Mouse (Mus musculus) small intestine, adult 2 months (tissue): ENCODE measurements around the gene Ankrd6. TPM values are rescaled to one million over a fixed set of nuclear protein-coding genes. Genes with fewer than 3 reads are reported as not detected.

Experiments used
- H3K27ac ChIP-seq: fragments of 200-500 bp; 2 replicates; pipeline ENCODE4 v1.5.1; 2012; ENCODE audit warnings: low read depth, low read length, control low read depth, inconsistent platforms; ENCODE audit not compliant: insufficient read depth
- H3K27me3 ChIP-seq: fragments of 200-500 bp; 2 replicates; pipeline ENCODE4 v1.6.1; 2012; ENCODE audit warnings: mild to moderate bottlenecking, moderate library complexity, low read length, inconsistent platforms; ENCODE audit not compliant: control insufficient read depth, insufficient read depth
- H3K36me3 ChIP-seq: fragments of 200-500 bp; 2 replicates; pipeline ENCODE4 v1.6.1; 2012; ENCODE audit warnings: mild to moderate bottlenecking, low read length, control low read depth, inconsistent platforms; ENCODE audit not compliant: control insufficient read depth, insufficient read depth
- H3K4me1 ChIP-seq: fragments of 200-500 bp; 2 replicates; pipeline ENCODE4 v1.6.1; 2012; ENCODE audit warnings: low read length, inconsistent platforms, mixed read lengths; ENCODE audit not compliant: control insufficient read depth, insufficient read depth, insufficient read length
- H3K4me3 ChIP-seq: fragments of 200-500 bp; 2 replicates; pipeline ENCODE4 v1.5.1; 2012; ENCODE audit warnings: low read depth, mild to moderate bottlenecking, control low read depth, inconsistent platforms, low read length, moderate library complexity
- CTCF ChIP-seq: fragments of 200-500 bp; IDR thresholded peaks from 2 replicates; pipeline ENCODE4 v1.5.1; 2012; ENCODE audit warnings: low read depth, mild to moderate bottlenecking, control low read depth, inconsistent platforms, low read length, moderate library complexity, mixed read lengths; ENCODE audit not compliant: insufficient replicate concordance, insufficient read length; ENCODE audit errors: extremely low read depth
- POLR2A ChIP-seq: fragments of 200-500 bp; IDR thresholded peaks from 2 replicates; pipeline ENCODE4 v1.6.1; 2012; ENCODE audit warnings: low read depth, mild to moderate bottlenecking, control low read depth, inconsistent platforms, low read length, moderate library complexity
- WGBS: fragments of 180-500 bp; shearing (Covaris S2); methylation state at CpG from one replicate; pipeline ENCODE4 v1.1.7; 2018; 5-methylcytosine and 5-hydroxymethylcytosine counted together
- polyA plus RNA-seq: library from polyadenylated mRNA; depleted of rRNA; stranded (reverse); fragments of >200 nt; gene quantifications from 2 replicates; pipeline ENCODE4 v1.2.3, GENCODE M21; 2012

The Ankrd6 gene
- polyA plus RNA-seq, 1 experiment = 0.27 TPM

DNA sequence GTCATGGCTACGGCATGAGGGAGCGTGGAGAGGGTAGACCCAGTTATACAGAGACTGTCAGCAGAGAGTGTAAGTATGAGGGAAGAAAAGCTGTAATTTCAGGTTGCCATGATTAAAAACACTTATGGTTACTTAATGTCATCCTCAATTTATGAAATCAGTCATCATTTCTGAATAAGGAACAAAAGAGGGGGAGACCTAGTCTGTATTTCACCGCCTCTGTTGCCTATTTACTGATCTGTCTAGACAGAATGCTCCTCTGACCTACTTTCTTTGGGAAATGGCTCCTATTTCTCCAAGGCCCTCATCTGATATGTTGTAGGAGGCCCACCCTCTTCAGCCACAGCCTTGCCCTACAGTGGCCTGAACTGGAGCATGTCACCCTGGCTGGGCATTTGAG is 130.0 kb downstream of the Ankrd6 start:
- no peaks in the 10 kb centered on the region for H3K36me3 ChIP-seq
- H3K27ac ChIP-seq = no peak overlapping the region
- H3K4me1 ChIP-seq = no peaks in the 10 kb centered on the region
- no peaks in the 10 kb centered on the region for H3K27me3 ChIP-seq
- no peak for TF ChIP-seq POLR2A
- no peak for TF ChIP-seq CTCF
- WGBS = 93% methylated on average over 3 of the region's 3 CpGs
- H3K4me3 ChIP-seq = no peak overlapping the region

DNA sequence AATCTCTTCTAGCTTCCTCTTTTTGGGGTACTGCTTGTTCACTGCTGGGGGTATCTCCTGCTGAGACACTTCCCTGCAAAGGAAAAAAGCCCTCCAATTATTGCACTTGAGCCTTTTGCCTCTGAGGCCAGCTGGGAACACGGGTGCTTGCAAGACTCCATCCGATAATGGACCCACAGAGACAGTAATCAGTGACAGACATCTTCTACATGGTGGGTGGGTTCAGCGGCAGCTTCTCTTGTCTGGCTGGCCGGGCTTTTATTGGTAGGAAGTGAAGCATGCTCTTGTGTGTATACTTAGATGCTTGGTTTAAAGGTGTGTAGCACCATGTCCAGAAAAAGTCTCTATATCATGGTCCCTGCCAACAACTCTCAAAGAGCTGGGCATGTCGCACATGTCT is 133.2 kb downstream of the Ankrd6 start:
- Histone ChIP-seq H3K4me3 (no peak overlapping the region), H3K27me3 (no peaks in the 10 kb centered on the region), H3K27ac (no peak overlapping the region), H3K4me1 (no peaks in the 10 kb centered on the region), H3K36me3 (no peaks in the 10 kb centered on the region)
- WGBS = 77% methylated on average over 5 of the region's 5 CpGs
- TF ChIP-seq POLR2A = no peak
- no peak for TF ChIP-seq CTCF

DNA sequence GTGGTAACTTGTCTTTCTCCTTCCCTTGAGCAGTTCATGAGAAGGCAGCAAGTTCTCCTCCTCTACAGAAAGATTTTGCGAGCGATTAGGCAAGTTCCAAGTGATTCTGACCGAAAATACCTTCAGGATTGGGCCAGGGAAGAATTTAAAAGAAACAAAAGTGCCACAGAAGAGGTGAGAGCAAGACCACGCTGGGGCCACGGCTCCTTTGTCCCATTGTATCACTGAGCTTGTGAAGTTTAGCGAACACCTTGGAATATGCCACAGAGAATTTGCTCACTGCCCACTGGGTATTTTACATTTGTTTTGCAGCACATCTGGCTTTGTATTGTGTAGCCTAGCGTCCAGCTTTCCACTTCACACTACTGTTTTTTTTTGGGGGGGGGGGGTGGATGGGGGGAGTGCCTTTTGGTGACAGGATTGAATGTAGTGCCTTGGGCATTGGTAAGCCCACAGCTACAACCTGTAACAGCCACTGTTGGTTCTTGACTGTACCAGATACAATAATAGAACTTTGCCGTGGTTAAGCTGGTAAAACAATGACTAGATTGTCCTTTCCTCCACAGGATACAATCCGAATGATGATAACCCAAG is 150.0 kb downstream of the Ankrd6 start:
- WGBS = 2% methylated on average over 9 of the region's 9 CpGs
- no peak for TF ChIP-seq POLR2A
- TF ChIP-seq CTCF = no peak
- 0 out of 2 replicates have a peak, but pooled peaks cover 2% of the 10 kb centered on the region for H3K4me1 ChIP-seq
- H3K27me3 ChIP-seq = no peaks in the 10 kb centered on the region
- H3K4me3 ChIP-seq = peak overlapping the region; percentile 70
- peak overlapping the region; percentile 95 for H3K27ac ChIP-seq
- no peaks in the 10 kb centered on the region for H3K36me3 ChIP-seq

DNA sequence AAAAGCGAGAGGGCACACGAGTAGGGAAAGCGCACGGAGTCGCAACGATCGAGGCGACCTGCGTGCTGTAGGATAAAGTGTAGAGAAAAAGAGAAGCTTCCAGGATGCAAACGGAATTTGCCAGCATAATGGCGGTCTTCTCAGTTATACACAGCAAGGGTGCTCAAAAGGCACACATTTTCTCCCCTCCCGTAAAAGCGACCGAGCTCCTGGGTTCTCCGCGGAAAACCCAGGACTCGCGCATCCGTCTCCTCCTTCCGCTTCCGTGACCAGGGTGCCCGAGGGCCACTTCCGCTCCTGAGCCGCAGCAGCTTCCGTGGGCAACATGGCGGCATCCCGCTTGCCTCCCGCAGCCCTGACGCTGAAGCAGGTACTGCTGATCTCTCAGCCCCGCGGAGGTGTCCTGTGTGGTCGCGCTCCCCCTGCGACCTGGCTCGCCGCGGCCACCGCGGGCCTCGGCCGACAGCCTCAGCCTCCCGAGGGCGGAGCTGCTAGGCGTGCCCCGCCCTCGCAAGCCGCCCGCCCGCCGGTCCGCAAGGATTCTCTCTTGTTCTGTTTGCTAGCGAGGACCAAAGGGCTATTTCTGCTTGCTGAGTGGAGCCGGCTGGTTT is 150.6 kb downstream of the Ankrd6 start, which contains the start of gene Lyrm2:
Gene Lyrm2 (plus strand): TSS at position 288 of the 611 bp plus-strand sequence.
- no peaks in the 10 kb centered on the region for H3K27me3 ChIP-seq
- H3K4me3 ChIP-seq = peak within 1 kb of the TSS; percentile 70
- peak within 1 kb of the TSS; percentile 95 for H3K27ac ChIP-seq
- no peak for TF ChIP-seq CTCF
- TF ChIP-seq POLR2A = peak; percentile 86
- no peaks in the 10 kb centered on the region for H3K36me3 ChIP-seq
- WGBS = under 1% methylated on average over 53 of the region's 53 CpGs
- 0 out of 2 replicates have a peak, but pooled peaks cover 2% of the 10 kb centered on the region for H3K4me1 ChIP-seq

DNA sequence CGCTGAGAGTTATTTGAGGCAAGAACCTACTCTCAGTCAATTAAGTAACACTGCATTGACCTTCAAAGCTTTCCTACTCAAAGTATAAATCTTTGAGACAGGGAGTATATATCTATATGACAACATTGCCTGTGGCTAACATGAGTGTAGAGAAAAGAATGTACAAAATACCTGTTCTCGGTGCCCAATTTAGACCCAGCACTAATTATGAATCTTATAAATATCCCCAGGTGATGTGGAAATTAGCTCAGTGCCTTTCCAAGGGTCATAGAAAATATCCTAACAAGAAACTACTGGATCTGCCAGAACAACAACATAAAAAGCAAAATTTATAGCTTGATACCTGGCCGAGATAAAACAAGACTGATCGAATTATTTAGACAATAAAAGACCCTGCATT is 151.7 kb downstream of the Ankrd6 start:
- WGBS = 96% methylated on average over 4 of the region's 4 CpGs
- TF ChIP-seq POLR2A (no peak), CTCF (no peak)
- Histone ChIP-seq H3K27ac (no peak overlapping the region), H3K27me3 (no peaks in the 10 kb centered on the region), H3K4me1 (0 out of 2 replicates have a peak, but pooled peaks cover 2% of the 10 kb centered on the region), H3K36me3 (no peaks in the 10 kb centered on the region), H3K4me3 (no peak overlapping the region)

DNA sequence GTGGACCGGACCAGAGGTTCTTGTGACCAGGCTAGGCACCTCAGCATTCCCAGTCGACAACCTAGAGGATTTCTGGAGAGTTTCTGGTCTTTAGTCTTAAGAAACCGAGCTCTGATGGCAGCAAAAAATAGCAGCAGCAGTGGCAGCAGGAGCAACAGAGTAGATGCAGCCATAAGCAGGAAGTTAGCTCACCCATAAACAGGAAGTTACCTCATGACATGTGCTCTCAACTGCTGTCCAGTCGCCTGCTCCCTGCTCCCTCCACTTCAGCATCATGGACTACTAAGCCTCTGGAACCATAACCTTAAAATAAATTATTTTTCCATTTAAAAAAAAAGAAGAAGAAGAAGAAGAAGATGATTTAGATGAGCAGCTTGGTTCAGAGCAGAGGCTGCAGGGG is 161.6 kb downstream of the Ankrd6 start:
- Histone ChIP-seq H3K27ac (no peak overlapping the region), H3K36me3 (no peaks in the 10 kb centered on the region), H3K4me1 (no peaks in the 10 kb centered on the region), H3K27me3 (no peaks in the 10 kb centered on the region), H3K4me3 (no peak overlapping the region)
- 80% methylated on average over 4 of the region's 4 CpGs for WGBS
- TF ChIP-seq CTCF (no peak), POLR2A (no peak)

DNA sequence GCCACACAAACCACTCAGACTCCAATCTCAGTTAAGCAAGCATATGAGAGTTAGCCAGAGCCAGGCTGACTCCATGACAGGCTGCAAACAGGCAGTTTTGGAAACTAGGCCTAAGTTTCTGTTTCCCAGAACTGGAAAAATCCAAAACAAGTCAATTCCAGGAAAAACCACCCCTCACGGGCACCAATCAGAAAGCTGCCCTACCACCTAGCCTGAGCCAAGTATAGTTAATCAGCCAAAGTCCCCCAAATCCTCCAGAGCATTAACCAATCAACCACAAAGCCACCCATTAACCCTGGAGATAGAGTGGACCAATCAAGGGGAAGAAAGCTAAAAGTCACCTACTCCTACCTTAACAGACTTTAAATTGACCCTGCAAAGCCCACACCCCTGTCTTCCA is 163.5 kb downstream of the Ankrd6 start:
- Histone ChIP-seq H3K27me3 (no peaks in the 10 kb centered on the region), H3K4me3 (no peak overlapping the region), H3K36me3 (no peaks in the 10 kb centered on the region), H3K27ac (no peak overlapping the region), H3K4me1 (no peaks in the 10 kb centered on the region)
- TF ChIP-seq CTCF (no peak), POLR2A (no peak)
- 92% methylated on average over 1 of the region's 1 CpGs for WGBS
